Mouse (Mus musculus) intestine, postnatal 0 days (tissue): ENCODE measurements at regions not wholly inside any gene's neighbourhood (a gene's known extent, or its start where the extent isn't known, plus 50 kb on each side); places are given as distances from the start of the nearest gene placed in this dataset.

Source experiments
- ATAC-seq: fragments of 200-750 bp; cut with Nextera tagmentation; 2 replicates; pipeline ENCODE4 v1.8.0; 2017; ENCODE audit warnings: mild to moderate bottlenecking, moderate TSS enrichment, moderate library complexity
- H3K27ac ChIP-seq: fragments of 300-500 bp; sonication (generic); 2 replicates; pipeline ENCODE4 v1.5.1; 2014; ENCODE audit warnings: mild to moderate bottlenecking, low read depth, low read length, moderate library complexity
- H3K27me3 ChIP-seq: fragments of 300-500 bp; sonication (generic); replicated peaks from 2 replicates; pipeline ENCODE4 v1.6.1; 2014; ENCODE audit warnings: low read length, mixed read lengths; ENCODE audit not compliant: control insufficient read depth, insufficient read depth
- H3K36me3 ChIP-seq: fragments of 300-500 bp; sonication (generic); 2 replicates; pipeline ENCODE4 v1.6.1; 2014; ENCODE audit warnings: mild to moderate bottlenecking, moderate library complexity; ENCODE audit not compliant: control insufficient read depth, insufficient read depth
- H3K4me1 ChIP-seq: fragments of 300-500 bp; sonication (generic); replicated peaks from 2 replicates; pipeline ENCODE4 v1.6.1; 2014; ENCODE audit warnings: antibody characterized with exemption, low read length, mixed read lengths; ENCODE audit not compliant: control insufficient read depth, insufficient read depth
- H3K4me2 ChIP-seq: fragments of 300-500 bp; sonication (generic); replicated peaks from 2 replicates; pipeline ENCODE4 v1.6.1; 2014; ENCODE audit warnings: low read depth, mild to moderate bottlenecking, moderate library complexity
- H3K4me3 ChIP-seq: fragments of 300-500 bp; sonication (generic); 2 replicates; pipeline ENCODE4 v1.5.1; 2014; ENCODE audit warnings: low read depth, low read length
- H3K9ac ChIP-seq: fragments of 300-500 bp; sonication (generic); 2 replicates; pipeline ENCODE4 v1.6.1; 2014; ENCODE audit warnings: mild to moderate bottlenecking, low read depth, low read length
- H3K9me3 ChIP-seq: fragments of 300-500 bp; sonication (generic); 2 replicates; pipeline ENCODE4 v1.6.1; 2016; ENCODE audit warnings: mixed run types; ENCODE audit not compliant: control insufficient read depth
- CTCF ChIP-seq: sonication (generic); IDR thresholded peaks from 2 replicates; pipeline ENCODE4 v1.5.1; 2016; ENCODE audit warnings: low read depth, mild to moderate bottlenecking, control low read depth, antibody characterized with exemption, moderate library complexity
- WGBS: fragments of 180-500 bp; shearing (Covaris S2); extraction: QIAGEN DNeasy Blood & Tissue Kit; methylation state at CpG from one replicate; pipeline ENCODE4 v1.1.7; 2014; 5-methylcytosine and 5-hydroxymethylcytosine counted together

GRCm38 (mm10) chr10:22921035-22921965 lies 101.3 kb upstream of the Tcf21 start:
- no peak overlapping the region for H3K4me2 ChIP-seq
- H3K27ac ChIP-seq, result no peak overlapping the region
- H3K4me3 ChIP-seq, result no peak overlapping the region
- no peak for ATAC-seq
- WGBS, result 54% methylated on average over 11 of the region's 11 CpGs
- no peak for TF ChIP-seq CTCF
- H3K4me1 ChIP-seq, result no peaks in the 10 kb centered on the region
- no peaks in the 10 kb centered on the region for H3K36me3 ChIP-seq
- H3K9me3 ChIP-seq, result no peaks in the 10 kb centered on the region
- no peaks in the 10 kb centered on the region for H3K27me3 ChIP-seq
- H3K9ac ChIP-seq, result no peak overlapping the region

- 66% methylated on average over 1 of the region's 1 CpGs for WGBS
- no peak for TF ChIP-seq CTCF
- no peaks in the 10 kb centered on the region for H3K27me3 ChIP-seq
- no peak for ATAC-seq
- H3K9ac ChIP-seq, result no peak overlapping the region
- no peak overlapping the region for H3K4me2 ChIP-seq
- H3K36me3 ChIP-seq, result no peaks in the 10 kb centered on the region
- no peak overlapping the region for H3K27ac ChIP-seq
- no peaks in the 10 kb centered on the region for H3K9me3 ChIP-seq
- no peaks in the 10 kb centered on the region for H3K4me1 ChIP-seq
- no peak overlapping the region for H3K4me3 ChIP-seq
Measured at GRCm38 (mm10) chr10:22919869-22920268, 99.9 kb upstream of the Tcf21 start.

- ATAC-seq, result no peak
- Histone ChIP-seq H3K9ac (no peak overlapping the region), H3K4me2 (no peak overlapping the region), H3K9me3 (no peaks in the 10 kb centered on the region), H3K4me1 (no peaks in the 10 kb centered on the region), H3K27ac (no peak overlapping the region), H3K4me3 (no peak overlapping the region), H3K27me3 (no peaks in the 10 kb centered on the region), H3K36me3 (no peaks in the 10 kb centered on the region)
- no peak for TF ChIP-seq CTCF
- 86% methylated on average over 1 of the region's 1 CpGs for WGBS
Measured at GRCm38 (mm10) chr10:22917797-22918196, 97.8 kb upstream of the Tcf21 start.

DNA sequence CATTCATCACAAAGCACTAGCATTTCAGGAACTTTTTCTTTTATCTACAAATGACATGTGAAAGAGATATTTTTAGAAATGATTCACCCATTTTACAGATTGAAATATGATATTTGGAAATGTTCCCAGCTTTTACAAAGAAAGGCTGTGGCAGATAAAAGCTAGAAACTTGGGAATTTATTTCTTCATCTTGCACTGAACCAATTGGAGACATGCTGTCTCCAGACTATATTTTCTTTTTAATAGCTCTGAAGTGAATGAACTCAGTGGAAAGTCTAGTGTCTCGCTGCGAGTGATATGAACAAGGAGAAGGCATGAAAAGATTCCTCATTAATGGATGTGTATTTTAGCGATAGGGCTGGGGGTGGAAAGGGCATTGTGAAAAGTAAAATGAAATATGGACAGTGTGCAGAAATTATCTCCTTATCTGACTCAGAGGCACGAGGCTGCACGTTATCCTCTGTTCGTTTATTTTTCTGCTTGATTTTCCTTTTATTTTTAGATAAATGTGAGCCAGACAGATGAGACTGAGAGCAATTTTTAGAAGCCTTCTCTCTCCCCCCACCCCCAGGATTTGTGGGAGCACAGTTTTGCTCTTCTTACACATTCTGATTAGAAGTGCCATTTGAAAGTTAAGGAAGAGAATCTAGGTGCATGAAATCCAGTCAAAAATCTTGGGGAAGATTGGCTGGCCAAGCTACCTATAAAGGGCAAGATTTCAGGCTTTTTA lies 96.0 kb upstream of the Tcf21 start:
- Histone ChIP-seq H3K36me3 (no peaks in the 10 kb centered on the region), H3K4me3 (no peak overlapping the region), H3K4me1 (no peaks in the 10 kb centered on the region), H3K9ac (no peak overlapping the region), H3K9me3 (no peaks in the 10 kb centered on the region), H3K4me2 (no peak overlapping the region), H3K27ac (no peak overlapping the region), H3K27me3 (no peaks in the 10 kb centered on the region)
- ATAC-seq, result no peak
- TF ChIP-seq CTCF, result no peak
- 36% methylated on average over 6 of the region's 6 CpGs for WGBS

- no peak for TF ChIP-seq CTCF
- H3K9me3 ChIP-seq, result no peaks in the 10 kb centered on the region
- H3K4me3 ChIP-seq, result no peak overlapping the region
- no peak overlapping the region for H3K4me2 ChIP-seq
- no peaks in the 10 kb centered on the region for H3K27me3 ChIP-seq
- no peaks in the 10 kb centered on the region for H3K36me3 ChIP-seq
- H3K9ac ChIP-seq, result no peak overlapping the region
- 74% methylated on average over 1 of the region's 1 CpGs for whole genome bisulfite sequencing
- no peak for ATAC-seq
- no peak overlapping the region for H3K27ac ChIP-seq
- H3K4me1 ChIP-seq, result no peaks in the 10 kb centered on the region
Measured at GRCm38 (mm10) chr10:22913112-22913511, 93.1 kb upstream of the Tcf21 start.

GRCm38 (mm10) chr10:22908640-22909039 lies 88.7 kb upstream of the Tcf21 start:
- Histone ChIP-seq H3K4me1 (no peaks in the 10 kb centered on the region), H3K9me3 (no peaks in the 10 kb centered on the region), H3K27me3 (no peaks in the 10 kb centered on the region), H3K27ac (no peak overlapping the region), H3K36me3 (no peaks in the 10 kb centered on the region), H3K4me2 (no peak overlapping the region), H3K9ac (no peak overlapping the region), H3K4me3 (no peak overlapping the region)
- no peak for TF ChIP-seq CTCF
- ATAC-seq, result no peak
- 48% methylated on average over 6 of the region's 6 CpGs for WGBS
